Mouse (Mus musculus) CH12F3 (cell line): Measurements from ENCODE around the gene Prdm16.

ENCODE experiments used
- in situ Hi-C: fragments of 300-500 bp; cut with MboI; formaldehyde crosslinking; loops from 2 replicates; pipeline ENCODE4 v1.14.3; 2020; ENCODE audit warnings: low sequenced_read_pairs

The Prdm16 gene

GRCm38 (mm10) chr4:154636721-154637311 is at the start of gene Prdm16:
TSS of gene Prdm16 (minus strand) at chr4:154636873.
- in situ Hi-C loops = no loop called here

GRCm38 (mm10) chr4:154683068-154683752 is 46.5 kb upstream of the Prdm16 start:
- in situ Hi-C loops = no loop called here

- in situ Hi-C loops = no loop called here
These were observed 45.6 kb upstream of the Prdm16 start for GRCm38 (mm10) chr4:154682311-154682710.

GRCm38 (mm10) chr4:154675441-154676000 is 38.8 kb upstream of the Prdm16 start:
- in situ Hi-C loops = no loop called here

GRCm38 (mm10) chr4:154674966-154675365 is 38.3 kb upstream of the Prdm16 start:
- in situ Hi-C loops = no loop called here

- in situ Hi-C loops = no loop called here
These were observed 37.9 kb upstream of the Prdm16 start for GRCm38 (mm10) chr4:154674541-154674940.

GRCm38 (mm10) chr4:154673986-154674385 is 37.3 kb upstream of the Prdm16 start:
- in situ Hi-C loops = no loop called here

- in situ Hi-C loops = no loop called here
These were observed 35.4 kb upstream of the Prdm16 start for GRCm38 (mm10) chr4:154672027-154672426.

GRCm38 (mm10) chr4:154671232-154671912 is 34.7 kb upstream of the Prdm16 start:
- in situ Hi-C loops = no loop called here

- in situ Hi-C loops = no loop called here
These were observed 31.1 kb upstream of the Prdm16 start, which contains the start of gene Actrt2 for GRCm38 (mm10) chr4:154667767-154668166. TSS of gene Actrt2 (minus strand) at chr4:154667867.

- in situ Hi-C loops = no loop called here
These were observed 26.1 kb upstream of the Prdm16 start for GRCm38 (mm10) chr4:154662681-154663215.

- in situ Hi-C loops = no loop called here
These were observed 24.6 kb upstream of the Prdm16 start for GRCm38 (mm10) chr4:154661256-154661655.

GRCm38 (mm10) chr4:154660025-154660424 is 23.4 kb upstream of the Prdm16 start:
- in situ Hi-C loops = no loop called here

GRCm38 (mm10) chr4:154655134-154655910 is 18.6 kb upstream of the Prdm16 start:
- in situ Hi-C loops = no loop called here

- in situ Hi-C loops = no loop called here
These were observed 15.8 kb upstream of the Prdm16 start for GRCm38 (mm10) chr4:154652494-154652893.

GRCm38 (mm10) chr4:154649083-154649747 is 12.5 kb upstream of the Prdm16 start:
- in situ Hi-C loops = no loop called here

GRCm38 (mm10) chr4:154642496-154642895 is 5.8 kb upstream of the Prdm16 start:
- in situ Hi-C loops = no loop called here

GRCm38 (mm10) chr4:154641296-154642110 is 4.8 kb upstream of the Prdm16 start:
- in situ Hi-C loops = no loop called here
